Mouse (Mus musculus) frontal cortex, adult 2 months (tissue): ENCODE data around the gene Tmprss15. TPM values are rescaled to one million over a fixed set of nuclear protein-coding genes. Genes with fewer than 3 reads are reported as not detected.

Experiments used
- DNase-seq, 2 experiments: peaks; one replicate each; pipeline ENCODE4 v3.0.0; 2022; ENCODE audit warnings: low spot score in 1 of 2; ENCODE audit errors: extremely low spot score in 1 of 2
- polyA plus RNA-seq: library from polyadenylated mRNA; depleted of rRNA; stranded (reverse); fragments of >200 nt; gene quantifications from 2 replicates; pipeline ENCODE4 v1.2.3, GENCODE M21; 2012; rRNA removed

Tmprss15 gene
- polyA plus RNA-seq, 1 experiment, result 0.02 TPM

DNA sequence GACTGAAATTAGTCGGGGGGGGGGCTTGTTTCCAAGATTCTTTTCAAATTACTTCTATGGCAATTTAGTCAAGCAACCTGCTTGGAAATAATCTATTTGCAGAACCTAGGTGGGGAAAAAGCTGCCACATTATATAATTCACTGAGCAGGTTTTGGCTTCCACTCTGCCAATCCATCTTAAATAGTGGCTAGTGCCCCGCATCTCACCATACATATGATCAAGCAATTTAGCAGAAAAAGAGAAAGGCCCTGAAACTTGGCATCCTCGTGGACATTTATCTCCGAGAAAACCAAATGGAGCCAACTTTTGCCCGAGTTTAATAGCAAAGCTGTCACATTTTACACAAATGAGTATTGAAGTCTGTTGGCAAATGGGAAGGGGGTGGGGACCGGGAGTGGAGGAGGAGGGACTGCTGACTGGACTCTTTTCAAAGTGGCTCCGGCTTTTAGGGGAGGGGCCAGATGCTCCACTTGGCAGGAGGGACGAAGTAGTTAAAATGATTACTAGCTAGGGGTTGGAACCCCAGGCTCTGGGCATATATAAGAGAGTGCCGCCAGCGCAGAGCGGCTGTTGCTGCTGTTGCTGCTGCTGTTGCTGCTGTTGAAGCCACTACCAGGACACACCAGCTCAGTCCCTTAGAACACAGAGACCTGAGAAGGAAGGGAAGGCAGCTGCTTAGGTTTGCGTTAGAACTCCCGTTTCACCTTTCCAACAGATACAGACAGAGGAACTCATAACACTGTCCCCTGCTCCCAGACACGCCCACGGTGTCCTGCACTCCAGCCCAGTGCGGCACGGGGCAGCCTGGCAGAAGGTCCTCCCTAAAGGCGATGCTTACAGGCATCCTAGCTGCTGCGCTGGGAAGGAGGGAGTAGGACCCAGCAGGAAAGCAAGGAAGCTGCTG lies 160.3 kb downstream of the Tmprss15 start, which contains the start of gene Chodl:
Gene Chodl (plus strand): TSS at position 567 of the 905 bp plus-strand sequence.
- peak in 1 of 2 experiments; percentile 9 for DNase-seq

DNA sequence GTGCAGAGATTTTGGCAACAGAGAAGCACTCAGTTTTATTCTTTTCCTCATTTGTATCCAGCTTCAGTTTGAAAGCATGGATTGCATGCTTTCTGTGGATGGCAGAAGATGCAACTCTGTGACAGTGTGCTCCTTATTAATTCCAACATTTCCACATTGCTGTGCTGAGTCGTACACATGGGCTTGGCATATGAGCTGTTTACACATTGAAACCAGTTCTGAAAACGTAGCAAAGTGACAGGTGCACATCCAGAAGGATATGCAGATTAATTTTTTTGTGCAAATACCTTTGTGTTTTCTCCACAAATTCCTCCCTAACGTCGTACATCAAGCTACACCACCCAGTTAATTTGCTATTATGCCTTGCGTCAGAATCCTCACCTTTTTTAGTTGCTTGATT lies 168.3 kb downstream of the Tmprss15 start:
- no peak for DNase-seq

Other genes with a start within 250 kb of the Tmprss15 start
- gene Chodl, start 160.1 kb downstream of the Tmprss15 start, polyA plus RNA-seq, result 0.65 and 0.76 TPM in 2 replicates